Mouse (Mus musculus): Measurements from ENCODE around the gene Prl3d2. TPM values are rescaled to one million over a fixed set of nuclear protein-coding genes. Genes with fewer than 3 reads are reported as not detected.
"Not testable (repeated sequence)": the region's sequence is repeated elsewhere in the genome, so short reads cannot be mapped to it uniquely, and the experiment has no call there.

Prl3d2 gene
- polyA plus RNA-seq (2012; rRNA removed): not detected in 2 replicates

- not testable (repeated sequence) for H3K4me1 ChIP-seq (ENCODE audit: control insufficient read depth, insufficient read depth, low read length); H3K27me3 ChIP-seq (replicated peaks; ENCODE audit: control insufficient read depth, insufficient read depth, low read length); H3K4me3 ChIP-seq (ENCODE audit: insufficient read depth, low read depth, low read length); H3K27ac ChIP-seq (ENCODE audit: insufficient read depth, low read depth, low read length); H3K36me3 ChIP-seq (ENCODE audit: control insufficient read depth, insufficient read depth, low read length); DNase-seq
- WGBS: 94% methylated on average over 4 of the region's 4 CpGs
Observed at GRCm38 (mm10) chr13:27121398-27121797, at the start of gene Prl3d2. Prl3d2 (plus strand) TSS chr13:27121698.

GRCm38 (mm10) chr13:27093890-27094289 lies 27.6 kb upstream of the Prl3d2 start, which contains the start of gene Prl3d1:
Prl3d1 (plus strand) TSS chr13:27094190.
- not testable (repeated sequence) for H3K27ac ChIP-seq (ENCODE audit: insufficient read depth, low read depth, low read length); H3K27me3 ChIP-seq (replicated peaks; ENCODE audit: control insufficient read depth, insufficient read depth, low read length); H3K36me3 ChIP-seq (ENCODE audit: control insufficient read depth, insufficient read depth, low read length); H3K4me1 ChIP-seq (ENCODE audit: control insufficient read depth, insufficient read depth, low read length); H3K4me3 ChIP-seq (ENCODE audit: insufficient read depth, low read depth, low read length); DNase-seq
- WGBS: 92% methylated on average over 5 of the region's 5 CpGs

- H3K4me3 ChIP-seq (ENCODE audit: insufficient read depth, low read depth, low read length): no peak overlapping the region
- H3K36me3 ChIP-seq (ENCODE audit: control insufficient read depth, insufficient read depth, low read length): no peaks in the 10 kb centered on the region
- TF ChIP-seq CTCF (conservative IDR thresholded peaks at IDR 0.05; ENCODE audit: insufficient read depth, insufficient read length, low read depth, low read length) (no peak), POLR2A (IDR thresholded peaks at IDR 0.05; ENCODE audit: low read depth, low read length) (no peak)
- WGBS: 73% methylated on average over 1 of the region's 1 CpGs
- H3K4me1 ChIP-seq (ENCODE audit: control insufficient read depth, insufficient read depth, low read length): no peaks in the 10 kb centered on the region
- H3K27me3 ChIP-seq (replicated peaks; ENCODE audit: control insufficient read depth, insufficient read depth, low read length): no peaks in the 10 kb centered on the region
- no peak for DNase-seq
- H3K27ac ChIP-seq (ENCODE audit: insufficient read depth, low read depth, low read length): no peak overlapping the region
Observed at GRCm38 (mm10) chr13:27148264-27148663, 26.8 kb downstream of the Prl3d2 start.

- not testable (repeated sequence) for H3K27ac ChIP-seq (ENCODE audit: insufficient read depth, low read depth, low read length); H3K4me1 ChIP-seq (ENCODE audit: control insufficient read depth, insufficient read depth, low read length); H3K4me3 ChIP-seq (ENCODE audit: insufficient read depth, low read depth, low read length); H3K36me3 ChIP-seq (ENCODE audit: control insufficient read depth, insufficient read depth, low read length); DNase-seq; H3K27me3 ChIP-seq (replicated peaks; ENCODE audit: control insufficient read depth, insufficient read depth, low read length)
- 90% methylated on average over 3 of the region's 3 CpGs for WGBS
Observed at GRCm38 (mm10) chr13:27156490-27156889, 35.0 kb downstream of the Prl3d2 start, which contains the start of gene Prl3d3. Prl3d3 (plus strand) TSS chr13:27156790.

Other genes with a start within 250 kb of the Prl3d2 start
- not detected in 2 replicates for gene Prl, start 64.1 kb upstream of the Prl3d2 start, polyA plus RNA-seq (2012; rRNA removed)
- not detected in 2 replicates for gene Prl3d1, start 27.5 kb upstream of the Prl3d2 start, polyA plus RNA-seq (2012; rRNA removed)
- not detected in 2 replicates for gene Prl3d3, start 35.1 kb downstream of the Prl3d2 start, polyA plus RNA-seq (2012; rRNA removed)
- gene Prl3c1, start 75.0 kb downstream of the Prl3d2 start, polyA plus RNA-seq (2012; rRNA removed): not detected in 2 replicates
- not detected in 2 replicates for gene Prl3b1, start 120.1 kb downstream of the Prl3d2 start, polyA plus RNA-seq (2012; rRNA removed)
- gene Prl3a1, start 137.7 kb downstream of the Prl3d2 start, polyA plus RNA-seq (2012; rRNA removed): not detected in 2 replicates
- gene Prl6a1, start 190.9 kb downstream of the Prl3d2 start, polyA plus RNA-seq (2012; rRNA removed): not detected in 2 replicates
- gene Prl8a2, start 224.0 kb downstream of the Prl3d2 start, polyA plus RNA-seq (2012; rRNA removed): not detected in 2 replicates